Mouse (Mus musculus): ENCODE measurements around the gene Lhx1.

DNA sequence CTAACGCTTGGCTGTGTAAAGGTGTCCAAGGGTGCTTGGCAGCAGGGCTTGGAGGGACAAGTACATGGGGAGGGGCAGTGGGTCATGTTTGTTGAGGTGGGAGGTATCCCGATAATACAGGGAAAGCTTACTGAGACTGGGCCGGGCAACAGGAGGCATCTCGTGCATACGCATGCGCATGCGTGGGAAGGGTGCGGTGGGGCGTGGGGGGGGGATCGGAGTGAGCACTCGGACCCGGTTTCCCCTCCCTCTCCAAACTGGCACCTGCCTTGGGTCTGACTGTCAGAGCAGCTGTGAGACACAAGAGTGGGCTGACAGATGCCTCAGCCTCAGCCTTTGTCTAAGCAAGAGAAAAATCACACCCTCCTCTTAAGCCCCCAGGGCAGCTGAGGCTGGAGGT lies 45.1 kb upstream of the Lhx1 start:
- no peak for TF ChIP-seq POLR2A (IDR thresholded peaks at IDR 0.05; ENCODE audit: insufficient read length, low read depth)
- TF ChIP-seq REST (IDR thresholded peaks at IDR 0.05; ENCODE audit: insufficient read depth, insufficient read length): no peak
- TF ChIP-seq MAX (IDR thresholded peaks at IDR 0.05; ENCODE audit: low read depth): no peak
- no peak for TF ChIP-seq E2F4 (IDR thresholded peaks at IDR 0.05; ENCODE audit: insufficient read depth)
- no peak for TF ChIP-seq POLR2AphosphoS2 (IDR thresholded peaks at IDR 0.05; ENCODE audit: insufficient read length, low read depth)
- TF ChIP-seq TCF12 (IDR thresholded peaks at IDR 0.05; ENCODE audit: insufficient read depth, poor library complexity, severe bottlenecking): no peak
- TF ChIP-seq CEBPB (IDR thresholded peaks at IDR 0.05; ENCODE audit: insufficient read depth, poor library complexity, severe bottlenecking): no peak

Data from myocyte (in vitro differentiated cells).